Mouse (Mus musculus): ENCODE measurements around the gene Hapln4.

GRCm38 (mm10) chr8:70104922-70105321, 21.7 kb downstream of the Hapln4 start:
- TF ChIP-seq ZNF384 (IDR thresholded peaks at IDR 0.05; ENCODE audit: low read depth, low read length) (no peak), HCFC1 (IDR thresholded peaks at IDR 0.05; ENCODE audit: borderline replicate concordance, insufficient read depth, low read length) (no peak), MAFK (IDR thresholded peaks at IDR 0.05; ENCODE audit: insufficient read depth, low read depth, low read length) (no peak), ZC3H11A (IDR thresholded peaks at IDR 0.05; ENCODE audit: borderline replicate concordance, low read depth, low read length) (no peak)

Data from ES-E14 (cell line).